Mouse (Mus musculus) limb, embryonic 12.5 days (tissue): ENCODE data around the gene Rapgef2. TPM values are rescaled to one million over a fixed set of nuclear protein-coding genes. Genes with fewer than 3 reads are reported as not detected.

Experiments used
- ATAC-seq: fragments of 200-750 bp; cut with Nextera tagmentation; 2 replicates; pipeline ENCODE4 v1.8.0; 2017; ENCODE audit warnings: low read depth, moderate TSS enrichment; ENCODE audit not compliant: insufficient number of reproducible peaks, insufficient read depth, low FRiP score, low TSS enrichment
- H3K27ac ChIP-seq: fragments of 300-500 bp; sonication (generic); 2 replicates; pipeline ENCODE4 v1.5.1; 2016; ENCODE audit warnings: mild to moderate bottlenecking, moderate library complexity
- H3K27me3 ChIP-seq: fragments of 300-500 bp; sonication (generic); 2 replicates; pipeline ENCODE4 v1.6.1; 2016; ENCODE audit warnings: mild to moderate bottlenecking, moderate library complexity
- H3K36me3 ChIP-seq: fragments of 300-500 bp; sonication (generic); 2 replicates; pipeline ENCODE4 v1.6.1; 2016; ENCODE audit warnings: mild to moderate bottlenecking, moderate library complexity
- H3K4me1 ChIP-seq: fragments of 300-500 bp; sonication (generic); replicated peaks from 2 replicates; pipeline ENCODE4 v1.6.1; 2016
- H3K4me2 ChIP-seq: fragments of 300-500 bp; sonication (generic); 2 replicates; pipeline ENCODE4 v1.6.1; 2016; ENCODE audit warnings: mild to moderate bottlenecking, moderate library complexity
- H3K4me3 ChIP-seq: fragments of 300-500 bp; sonication (generic); replicated peaks from 2 replicates; pipeline ENCODE4 v1.5.1; 2016; ENCODE audit warnings: mild to moderate bottlenecking
- H3K9ac ChIP-seq: fragments of 300-500 bp; sonication (generic); replicated peaks from 2 replicates; pipeline ENCODE4 v1.6.1; 2016; ENCODE audit warnings: mild to moderate bottlenecking, moderate library complexity
- H3K9me3 ChIP-seq: fragments of 300-500 bp; sonication (generic); 2 replicates; pipeline ENCODE4 v1.6.1; 2016; ENCODE audit warnings: mild to moderate bottlenecking, moderate library complexity
- WGBS: fragments of 180-500 bp; shearing (Covaris S2); methylation state at CpG from one replicate; pipeline ENCODE4 v1.1.7; 2016; 5-methylcytosine and 5-hydroxymethylcytosine counted together
- polyA plus RNA-seq: library from polyadenylated mRNA; unstranded; fragments of >200 nt; fragmentation: Nextera tagmentation; extraction: Ambion mirVana; gene quantifications from 2 replicates; pipeline ENCODE4 v1.2.1, GENCODE M21; 2016

Rapgef2 gene
- polyA plus RNA-seq, 1 experiment from 2014 or later = 9.8 TPM

DNA sequence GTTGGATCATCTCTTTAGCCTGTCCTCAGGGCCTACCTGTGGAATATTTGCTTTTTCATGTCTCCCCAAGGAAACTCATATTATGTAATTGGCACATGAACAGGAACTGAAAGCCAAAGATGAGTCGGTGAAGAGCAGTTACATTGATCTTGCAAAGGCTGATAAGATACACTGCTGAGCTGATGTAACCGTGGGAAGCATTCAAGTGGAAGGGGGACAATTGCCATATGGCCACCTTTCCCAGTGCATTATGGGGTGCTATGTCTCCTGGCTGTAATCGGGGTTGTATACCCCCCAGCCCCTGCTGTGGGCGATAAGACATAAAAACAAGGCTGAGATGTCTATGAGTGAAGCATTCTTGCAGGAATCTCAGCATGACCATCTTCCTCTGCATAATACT lies 268.9 kb downstream of the Rapgef2 start:
- H3K4me2 ChIP-seq = no peak overlapping the region
- H3K27me3 ChIP-seq = no peaks in the 10 kb centered on the region
- H3K4me1 ChIP-seq = no peaks in the 10 kb centered on the region
- H3K36me3 ChIP-seq = no peaks in the 10 kb centered on the region
- no peak overlapping the region for H3K9ac ChIP-seq
- 91% methylated on average over 4 of the region's 4 CpGs for whole genome bisulfite sequencing
- H3K4me3 ChIP-seq = no peak overlapping the region
- ATAC-seq = no peak
- H3K9me3 ChIP-seq = no peaks in the 10 kb centered on the region
- H3K27ac ChIP-seq = no peak overlapping the region

DNA sequence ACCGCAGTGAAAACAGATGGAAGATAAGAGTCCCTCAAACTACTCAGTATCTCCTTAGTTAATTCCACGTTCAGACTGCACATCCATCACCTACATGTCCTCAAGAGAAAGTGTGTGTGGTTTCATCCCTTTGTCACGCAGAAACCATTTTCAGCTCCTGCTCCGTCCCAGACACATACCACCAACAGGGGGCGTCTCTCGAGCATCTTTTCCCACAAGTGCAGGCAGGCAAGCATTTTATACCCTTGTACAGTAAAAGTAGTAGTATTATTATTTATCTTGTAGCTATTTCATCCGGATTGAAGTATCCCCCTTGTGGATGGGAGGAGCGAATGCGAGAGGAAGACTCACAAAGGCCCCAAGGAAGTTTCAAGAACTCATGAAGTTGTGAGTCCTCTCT lies 269.5 kb downstream of the Rapgef2 start:
- WGBS = 90% methylated on average over 9 of the region's 9 CpGs
- Histone ChIP-seq H3K36me3 (no peaks in the 10 kb centered on the region), H3K9ac (no peak overlapping the region), H3K9me3 (no peaks in the 10 kb centered on the region), H3K4me2 (no peak overlapping the region), H3K27me3 (no peaks in the 10 kb centered on the region), H3K27ac (no peak overlapping the region), H3K4me3 (no peak overlapping the region), H3K4me1 (no peaks in the 10 kb centered on the region)
- no peak for ATAC-seq

DNA sequence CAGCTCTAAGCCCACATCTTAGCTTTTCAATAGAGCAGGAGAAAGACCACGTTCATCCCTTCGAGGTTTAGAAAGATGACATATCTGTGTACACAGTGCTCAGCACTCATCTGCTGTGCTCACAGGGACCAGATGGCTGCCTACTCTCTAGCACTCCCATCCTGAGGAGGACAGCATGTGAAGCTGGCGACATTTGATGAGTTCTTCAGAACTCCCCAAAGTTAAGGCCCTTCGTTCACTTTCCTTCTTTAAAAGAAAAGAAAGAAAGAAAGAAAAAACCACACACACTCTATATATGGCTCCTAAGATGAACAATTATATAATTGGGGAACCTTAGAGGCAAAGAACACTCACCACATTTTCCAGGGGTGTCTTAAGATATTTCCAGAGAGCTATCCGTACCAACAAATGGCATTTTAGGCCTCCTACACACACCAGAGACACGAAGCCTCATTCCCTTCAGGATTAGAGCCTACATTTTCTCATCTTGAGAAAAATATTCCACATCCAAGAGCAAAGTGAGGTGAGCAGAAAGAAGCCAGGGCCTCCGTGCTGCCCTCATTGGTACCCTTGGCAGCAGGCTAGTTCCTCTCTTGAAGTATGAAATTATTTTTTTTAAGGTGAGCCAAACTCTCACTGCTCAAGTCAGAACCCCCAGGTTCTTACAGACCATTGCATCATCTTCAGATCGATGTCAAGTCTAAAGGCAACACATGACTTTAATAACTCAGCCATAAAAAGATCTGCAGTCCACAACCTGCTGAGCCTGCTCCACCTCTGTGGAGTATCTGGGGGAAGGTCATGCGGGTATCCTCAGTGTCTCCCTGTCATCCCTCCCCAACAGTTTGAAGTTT lies 270.5 kb downstream of the Rapgef2 start:
- H3K9ac ChIP-seq = no peak overlapping the region
- no peak for ATAC-seq
- 86% methylated on average over 9 of the region's 9 CpGs for WGBS
- no peaks in the 10 kb centered on the region for H3K9me3 ChIP-seq
- H3K4me1 ChIP-seq = no peaks in the 10 kb centered on the region
- no peaks in the 10 kb centered on the region for H3K27me3 ChIP-seq
- H3K36me3 ChIP-seq = no peaks in the 10 kb centered on the region
- no peak overlapping the region for H3K27ac ChIP-seq
- no peak overlapping the region for H3K4me2 ChIP-seq
- H3K4me3 ChIP-seq = no peak overlapping the region

Other genes starting within 250 kb of the Rapgef2 start
- gene Gm17359, start 50.1 kb upstream of the Rapgef2 start, polyA plus RNA-seq = not detected in 2 replicates